Mouse (Mus musculus) monocyte, adult 5-6 weeks (primary cell): ENCODE results near the gene Sdsl. TPM values are rescaled to one million over a fixed set of nuclear protein-coding genes. Genes with fewer than 3 reads are reported as not detected.
"Not testable (repeated sequence)": the region's sequence is repeated elsewhere in the genome, so short reads cannot be mapped to it uniquely, and the experiment has no call there.

Experiments
- ATAC-seq: fragments of 153-309, 156-312 bp; replicated peaks from 2 replicates; pipeline ENCODE4 v1.8.0; 2017; ENCODE audit warnings: mild to moderate bottlenecking; ENCODE audit not compliant: low TSS enrichment, insufficient number of reproducible peaks, severe bottlenecking, poor library complexity, low FRiP score
- total RNA-seq: library from RNA; stranded (forward); fragments of 200-1000, 200-491, 200-594 nt; gene quantifications from 3 replicates; pipeline ENCODE4 v1.2.3, GENCODE M21; 2017

Gene Sdsl
- not detected in 3 replicates for total RNA-seq

- ATAC-seq, result no peak
These were observed at the start of gene Sdsl for GRCm38 (mm10) chr5:120472770-120473169. Sdsl (minus strand) TSS chr5:120472810.

DNA sequence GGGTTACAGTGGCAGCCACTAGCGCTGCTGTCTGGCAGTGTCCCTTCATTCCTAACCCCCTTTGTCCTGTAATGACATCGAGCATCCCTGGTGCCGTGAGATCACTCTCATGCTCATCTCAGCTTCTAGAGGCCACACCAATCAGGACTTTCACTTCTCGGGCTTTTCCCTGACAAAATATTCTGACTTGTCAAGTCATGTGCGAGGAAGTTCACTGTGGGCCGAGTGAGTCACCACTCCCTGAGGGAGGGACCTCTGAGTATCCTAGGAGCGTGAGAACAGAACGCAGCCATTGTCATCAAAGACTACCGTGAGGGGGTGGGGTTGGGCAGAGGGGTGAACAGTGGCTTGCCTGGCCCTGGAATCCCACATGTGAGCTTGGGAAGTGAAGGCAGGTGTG lies 44.9 kb upstream of the Sdsl start:
- peak; percentile 57 for ATAC-seq

DNA sequence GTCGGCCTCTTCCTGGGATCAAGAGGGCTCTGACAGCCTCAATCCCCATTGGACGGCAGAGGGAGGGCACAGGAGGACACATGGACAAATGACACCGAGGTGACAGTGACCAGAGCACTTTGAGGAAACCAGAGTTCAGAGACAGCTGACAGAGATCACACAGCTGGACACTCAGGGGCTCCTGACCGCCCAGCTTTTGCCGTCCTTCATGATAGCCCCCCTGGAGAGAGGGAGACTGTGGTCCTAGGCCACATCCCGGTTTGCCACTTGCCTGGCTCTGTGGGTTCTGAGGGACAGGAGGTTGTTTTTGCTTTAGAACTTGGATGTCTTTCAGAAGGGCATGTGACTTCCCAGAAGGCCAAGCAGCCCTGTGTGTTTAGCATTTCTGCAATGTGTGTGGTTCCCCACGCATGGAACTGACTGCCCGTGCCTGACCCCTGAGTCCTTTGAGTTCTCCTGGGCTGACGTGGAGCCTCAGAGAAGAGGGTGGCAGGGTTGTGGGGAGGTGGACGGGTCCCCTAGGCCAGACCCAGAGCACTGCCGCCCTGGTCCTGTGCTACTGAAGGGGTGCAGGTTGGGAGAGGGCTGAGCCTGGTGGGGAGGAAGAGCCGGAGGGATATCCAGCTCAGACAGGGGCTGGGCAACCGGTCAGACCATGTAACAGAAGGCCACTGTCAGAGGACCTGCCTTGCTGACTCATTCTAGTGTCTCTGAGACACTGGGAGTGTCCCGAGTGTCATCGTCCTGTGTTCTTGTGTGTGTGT lies 43.8 kb upstream of the Sdsl start:
- ATAC-seq, result peak; percentile 16

- ATAC-seq, result no peak
These were observed 42.8 kb upstream of the Sdsl start for GRCm38 (mm10) chr5:120515451-120515850.

DNA sequence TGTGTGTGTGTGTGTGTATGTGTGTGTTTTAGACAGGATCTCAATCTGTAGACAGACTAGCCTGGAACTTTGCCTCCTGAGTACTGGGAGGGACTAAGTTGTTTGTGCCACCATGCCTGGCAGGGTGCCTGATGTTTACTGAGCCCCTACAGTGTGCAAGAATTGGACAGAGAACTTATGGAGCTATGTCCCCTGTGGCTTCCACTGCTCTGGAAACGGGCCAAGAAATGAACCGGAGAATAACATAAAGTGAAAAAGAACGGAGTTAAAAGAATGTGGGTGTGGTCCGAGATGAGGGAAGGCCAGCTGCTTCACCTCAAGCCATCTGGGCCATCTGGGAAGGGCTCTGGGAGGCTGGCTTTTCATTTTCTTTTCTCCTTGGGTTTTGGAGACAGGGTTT lies 42.1 kb upstream of the Sdsl start:
- no peak for ATAC-seq

DNA sequence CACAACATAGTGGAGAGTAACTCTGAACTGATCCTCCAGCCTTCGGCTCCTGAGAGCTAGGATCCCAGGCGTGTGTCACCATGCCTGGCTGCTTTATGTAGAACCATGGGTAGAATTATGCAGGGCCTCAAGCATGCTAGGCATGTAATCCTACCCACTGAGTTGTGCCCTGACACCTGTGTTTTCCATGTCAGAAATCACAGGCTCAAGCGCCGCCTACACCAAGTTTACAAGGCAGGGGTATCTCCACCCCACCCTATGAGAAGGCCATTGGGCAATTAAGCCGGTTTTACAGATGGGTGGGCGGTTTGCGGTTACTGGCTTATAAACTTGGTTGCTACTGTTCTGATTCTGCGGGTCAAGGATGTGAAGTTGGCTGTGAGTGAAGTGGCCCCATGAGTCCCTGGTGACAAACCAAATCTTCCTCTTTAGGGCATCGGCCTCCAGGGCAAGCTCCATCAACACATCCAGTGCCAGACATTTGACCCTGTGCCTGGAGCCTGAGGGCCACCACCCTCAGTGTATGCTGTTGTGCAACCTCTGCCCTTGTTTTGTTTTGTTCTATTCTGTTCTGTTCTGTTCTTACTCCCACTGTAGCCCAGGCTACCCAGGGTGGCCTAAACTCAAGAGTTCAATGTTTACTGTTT lies 41.5 kb upstream of the Sdsl start:
- ATAC-seq, result peak; percentile 16

DNA sequence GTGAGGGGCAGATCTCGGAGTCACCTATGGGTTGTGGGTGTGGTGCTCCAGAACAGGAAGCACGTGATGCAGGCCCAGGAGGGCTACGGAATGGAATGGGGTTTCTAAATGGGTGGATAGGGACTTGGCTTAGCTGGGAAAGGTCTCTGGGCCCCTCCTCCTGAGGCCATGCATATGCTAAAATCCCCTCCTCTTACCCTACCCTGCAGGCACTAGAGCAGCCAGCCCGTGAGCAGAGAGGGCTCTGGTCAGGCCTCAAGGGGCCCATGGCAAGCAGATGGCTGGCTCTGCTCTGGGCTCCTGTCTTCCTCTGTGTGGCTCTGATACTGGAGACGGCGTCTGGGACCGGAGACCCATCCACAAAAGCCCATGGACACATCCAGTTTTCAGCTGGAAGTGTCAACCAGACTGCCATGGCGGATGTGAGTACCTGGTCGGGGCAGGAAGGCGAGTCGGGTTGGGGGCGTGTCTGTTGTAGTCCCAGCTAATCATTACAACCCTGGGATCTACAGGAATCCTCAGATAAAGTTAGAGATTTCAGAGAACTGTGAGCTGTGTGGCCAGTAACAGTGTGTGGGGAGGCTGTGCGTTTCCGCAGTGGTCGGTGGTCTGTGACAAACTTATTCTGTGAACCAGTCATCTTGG lies 40.4 kb upstream of the Sdsl start:
- no peak for ATAC-seq

GRCm38 (mm10) chr5:120511643-120512220 lies 39.1 kb upstream of the Sdsl start:
- ATAC-seq, result peak; percentile 51

DNA sequence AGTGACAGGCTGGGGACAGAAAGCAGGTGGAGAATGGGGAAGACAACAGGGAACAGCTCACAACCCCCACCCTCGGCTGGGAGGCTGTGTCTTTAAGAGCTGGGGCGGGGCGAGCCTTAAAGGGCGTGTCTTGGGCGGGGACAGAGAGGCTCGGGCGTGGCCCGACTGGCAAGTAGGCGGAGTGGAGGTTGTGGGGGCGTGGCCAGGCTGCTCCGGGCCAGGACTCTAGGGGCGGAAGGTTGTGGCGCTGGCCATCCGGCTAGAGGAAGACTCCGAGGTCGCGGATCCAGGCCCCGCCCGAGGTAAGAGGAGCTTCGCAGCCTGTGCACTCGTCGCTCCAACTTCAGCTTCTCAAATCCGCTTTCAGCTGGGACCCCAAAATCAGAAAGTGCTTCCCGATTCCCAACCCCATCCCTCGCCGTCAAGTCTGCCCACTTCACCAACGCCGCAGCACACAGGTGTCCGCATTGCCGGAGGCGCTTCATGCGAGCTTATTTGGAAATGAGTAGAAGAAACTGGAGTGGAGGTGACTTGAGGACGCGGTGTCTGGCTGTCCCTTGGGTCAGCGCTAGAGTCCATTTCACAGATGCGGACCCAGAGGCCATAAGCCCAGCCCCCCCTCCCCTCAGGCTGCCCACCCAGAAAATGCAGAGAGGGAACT lies 38.5 kb upstream of the Sdsl start, which contains the start of gene Slc8b1:
Slc8b1 (plus strand) TSS at position 187 of the 661 bp plus-strand sequence.
- peak; percentile 74 for ATAC-seq

DNA sequence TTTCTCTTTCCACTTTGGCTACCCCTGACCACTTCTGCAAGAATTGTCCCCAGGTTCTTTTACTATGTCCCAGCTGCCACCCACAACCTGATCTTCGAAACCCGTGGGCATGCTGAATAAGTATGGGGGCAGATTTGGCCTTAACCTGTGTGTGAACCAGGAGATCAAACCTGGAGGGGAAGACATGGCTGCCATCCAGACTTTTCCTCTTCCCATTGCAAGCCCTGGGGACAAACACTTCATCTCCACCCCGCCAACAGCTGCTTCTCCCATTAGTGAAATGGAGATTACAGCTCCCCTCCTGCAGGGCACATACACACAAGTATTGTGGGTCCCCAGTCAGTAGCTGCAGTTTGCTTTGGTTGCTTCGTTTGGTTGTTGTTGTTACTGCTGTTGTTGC lies 34.7 kb upstream of the Sdsl start:
- ATAC-seq, result no peak

DNA sequence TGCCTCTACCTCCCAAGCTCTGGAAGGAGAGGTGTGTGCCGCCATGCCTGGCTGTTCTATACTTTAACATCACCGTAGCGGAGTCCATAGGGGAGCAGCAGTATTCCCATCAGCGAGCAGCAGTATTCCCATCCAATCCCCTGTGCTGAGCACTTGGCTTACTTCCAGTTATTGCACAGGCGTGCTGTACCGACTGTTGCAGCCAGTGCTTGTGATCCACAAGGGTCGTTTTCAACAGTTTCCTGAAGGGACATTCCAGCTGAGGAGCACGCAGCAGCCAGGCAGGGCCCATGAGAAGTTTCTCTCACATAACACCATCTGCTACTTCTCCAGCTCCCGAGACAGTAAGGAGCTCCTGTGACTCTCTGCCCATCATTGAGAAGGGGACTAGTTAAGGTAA lies 33.9 kb upstream of the Sdsl start:
- ATAC-seq, result no peak

- no peak for ATAC-seq
These were observed 33.2 kb upstream of the Sdsl start for GRCm38 (mm10) chr5:120505781-120506180.

- ATAC-seq, result peak; percentile 77
These were observed 32.8 kb upstream of the Sdsl start for GRCm38 (mm10) chr5:120505368-120505767.

DNA sequence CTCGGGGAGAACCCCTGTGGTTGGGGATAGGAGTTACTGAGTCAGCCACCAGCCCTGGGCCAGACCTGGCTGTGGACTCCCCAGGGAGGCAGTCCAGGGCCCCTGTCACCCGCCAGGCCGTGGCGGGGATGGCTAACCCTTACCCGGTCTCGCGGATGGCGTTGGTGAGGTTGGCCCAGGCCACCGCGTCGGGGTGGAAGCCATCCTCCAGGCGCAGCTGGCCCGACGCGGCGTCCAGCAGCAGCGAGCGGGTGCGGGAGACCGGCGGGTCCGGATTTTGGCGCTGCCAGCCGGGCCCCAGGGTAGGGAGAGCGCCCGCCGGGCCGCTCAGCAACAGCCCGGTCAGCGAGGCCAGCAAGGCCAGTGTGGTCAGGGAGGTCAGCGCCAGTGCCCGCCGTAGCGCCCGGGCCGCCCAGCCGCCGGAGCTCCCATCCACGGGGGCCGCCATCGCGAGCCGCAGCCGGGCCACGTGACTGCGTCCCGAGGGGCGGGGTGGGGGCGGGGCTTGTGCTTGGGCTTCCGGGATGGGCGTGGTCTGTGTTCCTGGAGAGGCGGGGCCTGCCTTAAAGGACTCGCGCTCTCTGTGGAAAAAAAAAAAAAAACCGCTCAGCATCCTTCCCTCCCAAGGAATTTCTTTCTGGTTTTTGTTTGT lies 30.7 kb upstream of the Sdsl start, which contains the start of gene Plbd2:
Plbd2 (minus strand) TSS at position 482 of the 652 bp plus-strand sequence.
- peak; percentile 38; the same call in 1 of the 2 replicates for ATAC-seq

DNA sequence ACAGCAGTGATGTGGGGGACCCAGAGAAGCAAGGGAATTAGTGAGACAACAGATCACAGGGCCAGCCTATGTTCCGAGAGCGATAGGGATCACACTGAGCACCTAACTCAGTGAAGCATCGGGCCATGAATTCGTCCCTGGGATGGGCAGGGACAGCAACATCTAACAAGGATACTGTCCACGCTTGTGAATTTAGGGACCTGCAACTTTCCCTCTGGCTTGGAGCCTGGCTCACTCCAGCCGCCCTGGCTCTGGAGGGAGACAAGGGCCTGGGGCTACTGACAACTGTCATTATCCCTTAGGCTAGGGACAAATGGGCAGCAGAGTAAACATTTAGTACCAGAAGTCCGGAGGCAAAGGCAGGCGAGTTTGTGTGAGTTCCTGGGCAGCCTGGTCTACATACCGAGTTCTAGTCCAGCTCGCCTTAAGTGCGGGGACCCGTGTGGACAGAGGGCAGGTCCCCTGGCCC lies 30.1 kb upstream of the Sdsl start:
- ATAC-seq, result no peak

DNA sequence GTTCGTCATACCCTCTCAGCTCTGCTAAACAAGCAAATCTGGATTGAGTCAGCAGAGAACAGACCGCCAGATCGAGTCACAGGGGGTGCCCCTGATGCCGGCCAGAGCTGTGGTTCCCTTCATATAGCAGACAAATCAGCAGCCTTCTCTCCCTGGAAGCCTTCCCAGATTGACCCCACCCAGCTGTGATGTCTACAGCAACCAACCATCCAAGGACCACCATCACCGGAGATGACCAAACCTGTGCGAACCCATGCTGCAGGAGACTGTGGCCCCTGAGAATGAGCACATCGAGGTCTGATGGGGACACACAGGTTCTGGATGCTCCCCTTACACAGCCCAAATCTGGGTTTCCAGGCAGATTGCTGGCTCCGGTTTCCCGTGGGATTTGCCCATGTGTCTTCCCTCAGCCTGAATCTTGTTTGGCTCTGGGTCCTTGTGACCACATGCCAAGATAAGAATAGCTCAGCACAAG lies 29.6 kb upstream of the Sdsl start:
- ATAC-seq, result no peak

DNA sequence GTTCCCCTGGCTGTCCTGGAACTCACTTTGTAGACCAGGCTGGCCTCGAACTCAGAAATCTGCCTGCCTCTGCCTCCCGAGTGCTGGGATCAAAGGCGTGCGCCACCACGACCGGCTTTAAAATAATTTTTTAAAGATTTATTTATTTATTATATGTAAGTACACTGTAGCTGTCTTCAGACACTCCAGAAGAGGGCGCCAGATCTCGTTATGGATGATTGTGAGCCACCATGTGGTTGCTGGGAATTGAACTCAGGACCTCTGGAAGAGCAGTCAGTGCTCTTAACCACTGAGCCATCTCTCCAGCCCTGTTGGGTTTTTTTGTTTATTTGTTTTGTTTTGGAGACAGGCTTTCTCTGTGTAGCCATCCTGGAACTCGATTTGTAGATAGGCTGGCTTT lies 28.0 kb upstream of the Sdsl start:
- ATAC-seq, result not testable (repeated sequence)

DNA sequence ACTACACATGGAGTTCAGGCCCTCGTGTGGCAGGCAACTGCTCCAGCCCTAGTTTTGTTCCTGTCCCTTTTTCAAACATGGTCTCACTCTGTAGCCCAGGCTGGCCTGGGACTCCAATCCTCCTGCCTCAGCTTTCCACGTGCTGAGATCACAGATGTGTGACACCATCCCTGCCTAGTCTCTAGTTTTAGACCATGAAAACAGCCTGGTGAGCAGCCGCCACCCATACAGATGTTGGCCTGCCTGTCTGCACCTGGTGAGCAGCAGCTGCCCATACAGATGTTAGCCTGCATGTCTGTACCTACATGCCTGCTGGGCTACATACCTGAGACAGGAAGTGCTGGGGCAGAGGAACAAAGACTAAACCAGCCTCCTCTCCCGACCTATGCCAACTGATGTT lies 26.6 kb upstream of the Sdsl start:
- ATAC-seq, result no peak
